Mouse (Mus musculus): ENCODE measurements around the gene Mtmr3. TPM values are rescaled to one million over a fixed set of nuclear protein-coding genes. Genes with fewer than 3 reads are reported as not detected.

Mtmr3 gene
- polyA plus RNA-seq, 1 experiment from 2014 or later = 43.4 TPM

GRCm38 (mm10) chr11:4454895-4455535 is 139.6 kb downstream of the Mtmr3 start:
- 70% methylated on average over 8 of the region's 8 CpGs for WGBS
- no peaks in the 10 kb centered on the region for H3K9me3 ChIP-seq
- H3K4me3 ChIP-seq (replicated peaks) = no peak overlapping the region
- no peak overlapping the region for H3K27ac ChIP-seq
- no peaks in the 10 kb centered on the region for H3K27me3 ChIP-seq
- no peak overlapping the region for H3K9ac ChIP-seq (replicated peaks)
- no peak for ATAC-seq
- no peaks in the 10 kb centered on the region for H3K4me1 ChIP-seq (replicated peaks)
- no peak overlapping the region for H3K4me2 ChIP-seq (replicated peaks)
- H3K36me3 ChIP-seq = no peaks in the 10 kb centered on the region

DNA sequence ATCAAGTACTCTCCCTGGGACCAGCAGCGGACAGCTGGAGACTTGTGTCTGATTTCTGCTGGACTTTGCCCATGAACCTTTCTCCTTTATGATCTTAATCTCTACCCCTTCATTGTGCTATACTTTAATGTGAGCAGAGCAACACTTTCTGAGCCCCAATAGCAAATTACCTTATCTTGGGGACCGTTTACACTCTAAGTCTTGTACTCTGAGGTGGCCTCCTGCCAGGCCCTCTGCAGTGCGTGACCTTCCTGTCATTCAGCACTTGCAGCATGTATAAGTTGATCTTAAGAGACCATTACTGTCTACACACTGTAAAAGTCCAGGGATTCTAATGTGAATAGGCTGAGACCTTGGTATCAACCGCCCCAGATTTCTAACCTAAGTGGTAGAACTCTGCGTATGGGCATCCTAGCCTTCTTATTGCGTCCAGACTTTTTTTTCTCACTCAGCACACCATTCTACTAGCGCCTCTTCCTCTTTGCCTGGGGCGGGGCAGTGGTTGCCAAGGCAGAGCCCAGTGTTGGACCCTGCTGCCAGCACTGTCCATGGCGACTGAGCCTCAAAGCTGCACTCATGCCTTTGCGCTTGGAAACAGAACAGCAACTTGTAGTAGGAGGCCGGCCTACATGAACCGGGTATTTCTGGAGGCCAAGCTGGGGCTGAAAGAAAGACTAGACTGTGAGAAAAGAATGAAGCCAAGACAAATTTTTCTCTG is 142.0 kb downstream of the Mtmr3 start:
- no peaks in the 10 kb centered on the region for H3K36me3 ChIP-seq
- H3K27ac ChIP-seq = no peak overlapping the region
- H3K4me1 ChIP-seq (replicated peaks) = no peaks in the 10 kb centered on the region
- H3K4me2 ChIP-seq (replicated peaks) = no peak overlapping the region
- 88% methylated on average over 12 of the region's 12 CpGs for WGBS
- H3K9ac ChIP-seq (replicated peaks) = no peak overlapping the region
- H3K4me3 ChIP-seq (replicated peaks) = no peak overlapping the region
- no peak for ATAC-seq
- no peaks in the 10 kb centered on the region for H3K9me3 ChIP-seq
- no peaks in the 10 kb centered on the region for H3K27me3 ChIP-seq

DNA sequence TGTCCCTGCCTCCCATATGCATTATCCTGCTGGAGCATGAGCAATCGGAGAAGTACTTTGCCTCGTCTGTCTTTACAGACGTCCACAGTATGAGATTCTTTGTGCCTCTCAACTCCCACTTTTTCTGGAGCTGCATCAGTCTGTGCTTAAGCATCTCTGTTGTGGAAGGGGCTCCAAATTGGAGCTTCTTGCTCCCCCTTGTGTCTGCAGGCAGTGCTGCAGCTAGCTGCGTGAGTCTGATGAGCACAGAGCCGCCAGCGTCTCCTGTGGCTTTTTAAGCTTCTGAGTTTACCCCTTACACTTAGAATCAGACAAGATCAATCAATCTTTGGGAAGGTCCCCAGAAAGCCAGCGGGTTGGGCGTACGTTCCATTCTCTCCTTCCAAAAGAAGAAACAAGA is 143.5 kb downstream of the Mtmr3 start:
- Histone ChIP-seq H3K27ac (no peak overlapping the region), H3K9ac (replicated peaks) (no peak overlapping the region), H3K27me3 (no peaks in the 10 kb centered on the region), H3K4me2 (replicated peaks) (no peak overlapping the region), H3K9me3 (no peaks in the 10 kb centered on the region), H3K36me3 (no peaks in the 10 kb centered on the region), H3K4me1 (replicated peaks) (no peaks in the 10 kb centered on the region), H3K4me3 (replicated peaks) (no peak overlapping the region)
- 27% methylated on average over 9 of the region's 9 CpGs for WGBS
- no peak for ATAC-seq

- Histone ChIP-seq H3K4me3 (replicated peaks) (no peak overlapping the region), H3K27me3 (no peaks in the 10 kb centered on the region), H3K9me3 (no peaks in the 10 kb centered on the region), H3K9ac (replicated peaks) (no peak overlapping the region), H3K36me3 (no peaks in the 10 kb centered on the region), H3K4me1 (replicated peaks) (no peaks in the 10 kb centered on the region), H3K27ac (no peak overlapping the region), H3K4me2 (replicated peaks) (no peak overlapping the region)
- 96% methylated on average over 9 of the region's 9 CpGs for WGBS
- ATAC-seq = no peak
Measured at GRCm38 (mm10) chr11:4446195-4446868, 148.3 kb downstream of the Mtmr3 start.

GRCm38 (mm10) chr11:4442280-4442679 is 152.4 kb downstream of the Mtmr3 start:
- Histone ChIP-seq H3K27me3 (no peaks in the 10 kb centered on the region), H3K9me3 (no peaks in the 10 kb centered on the region), H3K4me3 (replicated peaks) (no peak overlapping the region), H3K27ac (no peak overlapping the region), H3K4me1 (replicated peaks) (no peaks in the 10 kb centered on the region), H3K9ac (replicated peaks) (no peak overlapping the region), H3K36me3 (no peaks in the 10 kb centered on the region), H3K4me2 (replicated peaks) (no peak overlapping the region)
- WGBS = 63% methylated on average over 1 of the region's 1 CpGs
- ATAC-seq = no peak

DNA sequence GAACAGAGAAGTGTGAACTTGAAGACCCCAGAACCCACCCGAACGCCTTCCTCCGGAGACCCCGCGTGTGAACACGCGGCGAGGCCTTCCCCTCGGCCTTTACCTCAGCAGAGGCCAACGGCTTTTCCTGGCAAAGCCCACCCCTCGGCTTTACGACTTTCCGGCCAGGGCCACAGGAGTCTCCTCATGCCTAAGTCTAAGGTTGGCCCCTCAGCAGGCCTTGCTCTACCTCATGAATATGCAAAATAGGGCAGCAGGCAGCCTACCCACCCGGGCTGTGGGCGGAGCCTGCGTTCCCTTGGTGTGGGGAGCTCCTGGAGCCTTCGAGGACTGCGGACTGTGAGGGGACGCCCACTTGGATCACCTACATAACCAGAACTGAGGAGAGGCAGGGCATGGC is 153.7 kb downstream of the Mtmr3 start, which contains the start of gene Hormad2:
Hormad2 (minus strand) TSS at position 128 of the 400 bp plus-strand sequence.
- Histone ChIP-seq H3K9ac (replicated peaks) (no peak within 1 kb of the TSS), H3K36me3 (no peaks in the 10 kb centered on the region), H3K4me1 (replicated peaks) (no peaks in the 10 kb centered on the region), H3K4me2 (replicated peaks) (no peak within 1 kb of the TSS), H3K27ac (no peak within 1 kb of the TSS), H3K4me3 (replicated peaks) (no peak within 1 kb of the TSS), H3K27me3 (no peaks in the 10 kb centered on the region), H3K9me3 (no peaks in the 10 kb centered on the region)
- ATAC-seq = no peak
- WGBS = 53% methylated on average over 19 of the region's 19 CpGs

DNA sequence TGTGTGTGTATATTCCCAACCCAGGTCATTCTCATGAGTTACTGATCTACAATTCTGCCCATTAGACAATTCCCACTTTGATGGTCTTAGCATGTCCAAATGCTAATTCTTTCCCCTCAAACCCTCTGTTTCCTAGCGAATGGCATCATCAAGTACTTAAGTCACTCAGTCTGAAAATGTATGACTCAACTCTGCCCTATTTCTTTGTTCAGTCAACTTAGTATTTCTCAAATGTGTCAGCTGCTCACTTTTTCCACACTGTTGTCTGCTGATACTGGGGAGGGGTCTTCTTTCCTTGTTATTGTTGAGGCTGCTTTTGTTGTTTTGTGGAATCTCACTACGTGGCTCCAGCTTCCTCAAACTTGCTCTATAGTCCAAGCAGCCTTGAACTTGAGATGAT is 156.5 kb downstream of the Mtmr3 start:
- H3K4me1 ChIP-seq (replicated peaks) = no peaks in the 10 kb centered on the region
- H3K9ac ChIP-seq (replicated peaks) = no peak overlapping the region
- no peaks in the 10 kb centered on the region for H3K27me3 ChIP-seq
- no peak overlapping the region for H3K4me3 ChIP-seq (replicated peaks)
- no peaks in the 10 kb centered on the region for H3K9me3 ChIP-seq
- H3K27ac ChIP-seq = no peak overlapping the region
- ATAC-seq = no peak
- 55% methylated on average over 2 of the region's 2 CpGs for WGBS
- no peaks in the 10 kb centered on the region for H3K36me3 ChIP-seq
- no peak overlapping the region for H3K4me2 ChIP-seq (replicated peaks)

- H3K9me3 ChIP-seq = no peaks in the 10 kb centered on the region
- WGBS = 81% methylated on average over 1 of the region's 1 CpGs
- H3K4me2 ChIP-seq (replicated peaks) = no peak overlapping the region
- H3K36me3 ChIP-seq = no peaks in the 10 kb centered on the region
- no peak overlapping the region for H3K27ac ChIP-seq
- no peak for ATAC-seq
- H3K4me3 ChIP-seq (replicated peaks) = no peak overlapping the region
- H3K27me3 ChIP-seq = no peaks in the 10 kb centered on the region
- H3K9ac ChIP-seq (replicated peaks) = no peak overlapping the region
- no peaks in the 10 kb centered on the region for H3K4me1 ChIP-seq (replicated peaks)
Measured at GRCm38 (mm10) chr11:4437318-4437717, 157.3 kb downstream of the Mtmr3 start.

DNA sequence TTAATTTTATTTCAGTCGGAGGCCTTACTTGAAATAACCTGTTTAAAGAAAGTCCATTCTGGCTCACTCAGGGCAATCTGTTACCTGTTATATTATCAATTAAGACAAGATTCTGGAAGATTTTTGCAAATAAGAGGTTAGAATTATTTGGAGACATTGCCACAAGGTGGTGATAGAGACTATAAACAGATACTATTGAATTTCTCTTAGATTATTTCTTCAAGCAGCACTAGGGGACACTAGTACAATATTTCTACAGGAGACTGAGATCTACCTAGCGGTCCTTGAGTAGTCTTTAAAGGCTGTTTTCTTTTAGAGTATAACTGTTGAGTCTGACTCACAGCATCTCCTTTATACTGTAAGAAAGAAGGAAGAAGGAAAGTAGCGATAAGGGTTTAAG is 158.0 kb downstream of the Mtmr3 start:
- Histone ChIP-seq H3K27ac (no peak overlapping the region), H3K4me1 (replicated peaks) (no peaks in the 10 kb centered on the region), H3K4me3 (replicated peaks) (no peak overlapping the region), H3K9ac (replicated peaks) (no peak overlapping the region), H3K36me3 (no peaks in the 10 kb centered on the region), H3K4me2 (replicated peaks) (no peak overlapping the region), H3K27me3 (no peaks in the 10 kb centered on the region), H3K9me3 (no peaks in the 10 kb centered on the region)
- ATAC-seq = no peak
- 79% methylated on average over 3 of the region's 3 CpGs for WGBS

GRCm38 (mm10) chr11:4434461-4434860 is 160.2 kb downstream of the Mtmr3 start:
- 85% methylated on average over 4 of the region's 4 CpGs for WGBS

More at GRCm38 (mm10) chr11:4434461-4434860, 160.2 kb downstream of the Mtmr3 start:
- H3K36me3 ChIP-seq = no peaks in the 10 kb centered on the region
- no peak for ATAC-seq
- no peaks in the 10 kb centered on the region for H3K4me1 ChIP-seq (replicated peaks)
- no peak overlapping the region for H3K4me3 ChIP-seq (replicated peaks)
- H3K4me2 ChIP-seq (replicated peaks) = no peak overlapping the region
- H3K9ac ChIP-seq (replicated peaks) = no peak overlapping the region
- no peaks in the 10 kb centered on the region for H3K27me3 ChIP-seq
- H3K9me3 ChIP-seq = no peaks in the 10 kb centered on the region
- H3K27ac ChIP-seq = no peak overlapping the region
